Mouse (Mus musculus) CH12.LX (cell line): ENCODE measurements around the gene Rsph3b.
"Not testable (repeated sequence)": the region's sequence is repeated elsewhere in the genome, so short reads cannot be mapped to it uniquely, and the experiment has no call there.

ENCODE experiments used
- CTCF ChIP-seq, 2 experiments: IDR thresholded peaks in 1 of 2; conservative IDR thresholded peaks in 1 of 2; 2 replicates each; pipeline ENCODE4 v1.5.1; 2011 to 2012; ENCODE audit warnings: low read depth in 2 of 2, low read length in 2 of 2, improper control_type of control experiment in 1 of 2, inconsistent platforms in 1 of 2, mild to moderate bottlenecking in 1 of 2, moderate library complexity in 1 of 2
- E2F4 ChIP-seq: IDR thresholded peaks from 2 replicates; pipeline ENCODE4 v1.6.1; 2011; ENCODE audit warnings: low read depth, low read length, improper control_type of control experiment; ENCODE audit not compliant: insufficient replicate concordance
- EP300 ChIP-seq: IDR thresholded peaks from 2 replicates; pipeline ENCODE4 v1.6.1; 2011; ENCODE audit warnings: low read length, improper control_type of control experiment
- KAT2A ChIP-seq: IDR thresholded peaks from 2 replicates; pipeline ENCODE4 v1.6.1; 2012; ENCODE audit warnings: low read length, improper control_type of control experiment, inconsistent platforms; ENCODE audit not compliant: insufficient replicate concordance
- MAX ChIP-seq: IDR thresholded peaks from 2 replicates; pipeline ENCODE4 v1.6.1; 2011; ENCODE audit warnings: low read length, improper control_type of control experiment
- POLR2A ChIP-seq: IDR thresholded peaks from 2 replicates; pipeline ENCODE4 v1.6.1; 2011; ENCODE audit warnings: low read depth, mild to moderate bottlenecking, improper control_type of control experiment, low read length
- POLR2AphosphoS2 ChIP-seq: IDR thresholded peaks from 2 replicates; pipeline ENCODE4 v1.6.1; 2011; ENCODE audit warnings: low read depth, low read length, improper control_type of control experiment
- USF1 ChIP-seq: IDR thresholded peaks from 2 replicates; pipeline ENCODE4 v1.6.1; 2014; ENCODE audit warnings: low read depth, mild to moderate bottlenecking, inconsistent platforms, low read length, improper control_type of control experiment
- ZC3H11A ChIP-seq: IDR thresholded peaks from 2 replicates; pipeline ENCODE4 v1.6.1; 2012; ENCODE audit warnings: low read depth, mild to moderate bottlenecking, inconsistent platforms, low read length, improper control_type of control experiment
- ZNF384 ChIP-seq: IDR thresholded peaks from 2 replicates; pipeline ENCODE4 v1.6.1; 2012; ENCODE audit warnings: low read depth, low read length, improper control_type of control experiment, inconsistent platforms

DNA sequence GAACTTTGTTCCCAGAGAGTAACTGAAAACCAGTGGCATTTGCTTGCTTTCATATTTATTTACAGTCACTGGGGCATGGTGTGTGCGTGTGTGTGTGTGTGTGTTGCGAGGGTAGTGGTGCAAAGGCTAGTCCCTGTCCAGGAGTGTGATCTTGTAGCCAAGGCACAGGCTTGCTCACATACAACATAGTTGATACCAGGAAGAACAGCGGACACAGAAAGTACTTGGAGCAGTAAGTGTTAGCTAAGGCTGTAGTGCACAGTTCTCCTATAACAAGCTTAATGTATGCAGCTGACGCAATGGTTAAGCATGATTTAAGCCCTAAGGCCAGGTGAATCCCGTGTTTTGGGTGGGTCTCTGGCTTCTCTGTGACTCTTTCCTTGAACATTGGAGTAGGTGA lies 30.9 kb upstream of the Rsph3b start:
- not testable (repeated sequence) for TF ChIP-seq MAX; POLR2A; USF1; ZC3H11A; KAT2A; POLR2AphosphoS2; CTCF (conservative IDR thresholded peaks at IDR 0.05 in 1 of 2, IDR thresholded peaks at IDR 0.05 in 1 of 2; ENCODE audit: low read depth in 2 of 2, low read length in 2 of 2); E2F4; ZNF384; EP300
